Mouse (Mus musculus) CH12.LX (cell line): ENCODE measurements at regions not wholly inside any gene's neighbourhood (a gene's known extent, or its start where the extent isn't known, plus 50 kb on each side); places are given as distances from the start of the nearest gene placed in this dataset.

Source experiments
- CTCF ChIP-seq, 2 experiments: IDR thresholded peaks in 1 of 2; conservative IDR thresholded peaks in 1 of 2; 2 replicates each; pipeline ENCODE4 v1.5.1; 2011 to 2012; ENCODE audit warnings: low read depth in 2 of 2, low read length in 2 of 2, improper control_type of control experiment in 1 of 2, inconsistent platforms in 1 of 2, mild to moderate bottlenecking in 1 of 2, moderate library complexity in 1 of 2
- MAX ChIP-seq: IDR thresholded peaks from 2 replicates; pipeline ENCODE4 v1.6.1; 2011; ENCODE audit warnings: low read length, improper control_type of control experiment
- MAZ ChIP-seq: IDR thresholded peaks from 2 replicates; pipeline ENCODE4 v1.6.1; 2012; ENCODE audit warnings: low read depth, mild to moderate bottlenecking, inconsistent platforms, low read length, improper control_type of control experiment, moderate library complexity
- ZC3H11A ChIP-seq: IDR thresholded peaks from 2 replicates; pipeline ENCODE4 v1.6.1; 2012; ENCODE audit warnings: low read depth, mild to moderate bottlenecking, inconsistent platforms, low read length, improper control_type of control experiment
- ZMIZ1 ChIP-seq: IDR thresholded peaks from 2 replicates; pipeline ENCODE4 v1.6.1; 2012; ENCODE audit warnings: low read depth, mild to moderate bottlenecking, inconsistent platforms, low read length, improper control_type of control experiment

DNA sequence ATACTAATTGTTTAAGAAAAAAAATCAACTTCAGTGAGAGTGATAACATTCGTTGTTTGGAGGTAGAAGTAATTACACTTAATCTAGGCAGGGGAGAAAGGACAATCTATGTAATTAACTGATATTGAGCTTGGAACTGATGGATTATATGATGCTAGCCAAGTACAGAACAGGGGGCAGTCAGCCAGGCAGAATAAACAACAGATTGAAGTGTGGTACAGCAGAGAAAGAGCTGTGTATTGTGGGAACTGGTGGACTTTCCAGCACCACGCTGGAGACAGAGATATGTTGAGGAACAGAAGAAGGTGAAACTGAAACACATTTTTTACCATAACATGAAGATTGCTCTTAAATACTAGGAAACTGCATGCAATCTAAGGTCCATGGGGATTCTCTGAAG is 473.3 kb downstream of the Trim52 start:
- TF ChIP-seq CTCF (conservative IDR thresholded peaks at IDR 0.05 in 1 of 2, IDR thresholded peaks at IDR 0.05 in 1 of 2; ENCODE audit: low read depth in 2 of 2, low read length in 2 of 2) (no peak), MAZ (no peak), ZMIZ1 (no peak), ZC3H11A (no peak), MAX (no peak)
